Mouse (Mus musculus) bone marrow, adult 2 months (tissue): ENCODE measurements around the gene Dio3.

Experiments used
- CTCF ChIP-seq: fragments of 200-500 bp; IDR thresholded peaks from 2 replicates; pipeline ENCODE4 v1.5.1; 2011; ENCODE audit warnings: low read length, control low read depth; ENCODE audit not compliant: control insufficient read depth, insufficient read depth
- POLR2A ChIP-seq: fragments of 200-500 bp; IDR thresholded peaks from 2 replicates; pipeline ENCODE4 v1.6.1; 2011; ENCODE audit warnings: low read depth, mild to moderate bottlenecking, control low read depth, low read length, borderline replicate concordance; ENCODE audit not compliant: control insufficient read depth

DNA sequence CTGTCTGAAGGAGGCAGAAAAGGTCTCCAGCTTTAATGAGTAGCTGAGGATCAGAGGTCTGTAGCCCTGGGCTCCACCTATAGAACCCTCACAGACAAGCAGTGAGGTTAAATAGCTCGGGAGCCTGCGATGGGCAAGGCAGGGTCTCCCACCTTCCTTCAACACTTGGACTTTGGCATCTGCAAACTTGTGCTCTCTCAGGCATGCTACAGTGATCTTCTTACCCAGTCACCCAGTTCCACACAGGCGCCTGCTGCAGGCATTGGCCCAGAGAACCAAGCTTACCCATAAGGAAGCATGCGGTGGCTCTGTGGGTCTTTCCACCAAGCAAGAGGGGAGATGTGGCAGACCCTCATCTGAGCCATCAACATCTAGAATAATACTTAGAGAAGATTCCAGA lies 43.0 kb upstream of the Dio3 start:
- TF ChIP-seq POLR2A (no peak), CTCF (no peak)
